Mouse (Mus musculus) kidney, adult 2 months (tissue): ENCODE results near the gene Tmcc1. TPM values are rescaled to one million over a fixed set of nuclear protein-coding genes. Genes with fewer than 3 reads are reported as not detected.
"Not testable (repeated sequence)": the region's sequence is repeated elsewhere in the genome, so short reads cannot be mapped to it uniquely, and the experiment has no call there.

Source experiments
- DNase-seq: peaks from one replicate; pipeline ENCODE4 v3.0.0; 2021
- H3K27ac ChIP-seq: fragments of 200-500 bp; 2 replicates; pipeline ENCODE4 v1.5.1; 2012; ENCODE audit warnings: low read depth, low read length, control low read depth, inconsistent platforms; ENCODE audit not compliant: insufficient read depth
- H3K27me3 ChIP-seq: fragments of 200-500 bp; replicated peaks from 2 replicates; pipeline ENCODE4 v1.6.1; 2012; ENCODE audit warnings: mild to moderate bottlenecking, moderate library complexity, low read length, inconsistent platforms; ENCODE audit not compliant: control insufficient read depth, insufficient read depth
- H3K36me3 ChIP-seq: fragments of 200-500 bp; 2 replicates; pipeline ENCODE4 v1.6.1; 2012; ENCODE audit warnings: mild to moderate bottlenecking, moderate library complexity, low read length, inconsistent platforms; ENCODE audit not compliant: control insufficient read depth, insufficient read depth
- H3K4me1 ChIP-seq: fragments of 200-500 bp; 2 replicates; pipeline ENCODE4 v1.6.1; 2011; ENCODE audit warnings: low read length; ENCODE audit not compliant: control insufficient read depth, insufficient read depth
- H3K4me3 ChIP-seq: fragments of 200-500 bp; 2 replicates; pipeline ENCODE4 v1.5.1; 2011; ENCODE audit warnings: mild to moderate bottlenecking, low read depth, low read length, control low read depth; ENCODE audit not compliant: insufficient read depth
- CTCF ChIP-seq: fragments of 200-500 bp; conservative IDR thresholded peaks from 2 replicates; pipeline ENCODE4 v1.5.1; 2011; ENCODE audit warnings: low read depth, mild to moderate bottlenecking, control low read depth, low read length, moderate library complexity, mixed read lengths; ENCODE audit not compliant: insufficient read depth, insufficient read length
- POLR2A ChIP-seq: fragments of 200-500 bp; IDR thresholded peaks from one replicate; pipeline ENCODE4 v1.6.1; 2011; ENCODE audit warnings: low read depth, low read length, control low read depth
- WGBS: fragments of 180-500 bp; shearing (Covaris S2); methylation state at CpG from one replicate; pipeline ENCODE4 v1.1.7; 2018; 5-methylcytosine and 5-hydroxymethylcytosine counted together
- polyA plus RNA-seq: library from polyadenylated mRNA; depleted of rRNA; stranded (reverse); fragments of >200 nt; gene quantifications from 2 replicates; pipeline ENCODE4 v1.2.3, GENCODE M21; 2012

Gene Tmcc1
- polyA plus RNA-seq, 1 experiment: 10.1 TPM

- Histone ChIP-seq H3K4me1 (peaks cover 5% of the 10 kb centered on the region; the same call in 1 of the 2 replicates), H3K27me3 (no peaks in the 10 kb centered on the region), H3K4me3 (no peak overlapping the region), H3K36me3 (no peaks in the 10 kb centered on the region), H3K27ac (no peak overlapping the region)
- DNase-seq: no peak
- TF ChIP-seq POLR2A (no peak), CTCF (no peak)
- 71% methylated on average over 1 of the region's 1 CpGs for WGBS
Measured at GRCm38 (mm10) chr6:116063516-116063915, 129.8 kb downstream of the Tmcc1 start.

- peaks cover 13% of the 10 kb centered on the region for H3K4me1 ChIP-seq
- not testable (repeated sequence) for H3K27me3 ChIP-seq, DNase-seq, H3K4me3 ChIP-seq, H3K27ac ChIP-seq, H3K36me3 ChIP-seq
Measured at GRCm38 (mm10) chr6:116059542-116059941, 133.7 kb downstream of the Tmcc1 start.

GRCm38 (mm10) chr6:116058541-116059300 lies 134.6 kb downstream of the Tmcc1 start:
- Histone ChIP-seq H3K4me1 (peaks cover 13% of the 10 kb centered on the region), H3K27ac (no peak overlapping the region), H3K4me3 (no peak overlapping the region), H3K36me3 (no peaks in the 10 kb centered on the region), H3K27me3 (no peaks in the 10 kb centered on the region)
- WGBS: 63% methylated on average over 3 of the region's 3 CpGs
- DNase-seq: no peak
- no peak for TF ChIP-seq POLR2A
- TF ChIP-seq CTCF: no peak

DNA sequence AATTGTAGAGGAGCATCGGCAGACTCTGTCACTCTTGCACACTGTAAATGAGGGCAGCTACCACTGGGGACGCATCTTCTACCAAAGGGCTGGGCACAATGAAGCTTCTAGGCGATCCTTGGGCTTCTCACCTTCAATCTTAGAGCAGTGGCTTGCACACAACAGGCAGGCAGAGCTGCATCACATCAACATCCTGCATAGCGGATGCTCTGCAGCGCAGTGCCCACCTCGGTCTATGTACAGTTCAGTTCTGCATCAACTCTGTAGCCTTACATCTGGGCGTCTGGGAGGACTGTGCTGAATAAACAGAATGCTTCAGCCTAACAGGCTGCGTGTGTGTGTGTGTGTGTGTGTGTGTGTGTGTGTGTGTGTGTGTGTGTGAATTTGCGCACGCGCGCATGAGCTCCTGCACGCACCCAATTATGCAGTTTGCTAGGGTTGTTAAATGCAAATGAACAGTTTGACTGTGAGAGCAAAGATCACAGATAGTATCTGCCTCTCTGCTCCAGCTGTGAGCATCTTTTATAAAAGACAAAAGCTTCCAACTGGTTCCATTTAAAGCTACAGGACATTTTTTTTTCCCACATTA lies 136.5 kb downstream of the Tmcc1 start:
- Histone ChIP-seq H3K36me3 (no peaks in the 10 kb centered on the region), H3K27ac (no peak overlapping the region), H3K4me3 (no peak overlapping the region), H3K4me1 (peaks cover 13% of the 10 kb centered on the region), H3K27me3 (no peaks in the 10 kb centered on the region)
- DNase-seq: peak; percentile 45
- TF ChIP-seq POLR2A (no peak), CTCF (no peak)
- 41% methylated on average over 13 of the region's 13 CpGs for WGBS

- no peak for TF ChIP-seq POLR2A
- no peak for TF ChIP-seq CTCF
- Histone ChIP-seq H3K4me3 (no peak overlapping the region), H3K4me1 (peaks cover 13% of the 10 kb centered on the region), H3K27ac (no peak overlapping the region), H3K27me3 (no peaks in the 10 kb centered on the region), H3K36me3 (no peaks in the 10 kb centered on the region)
- no peak for DNase-seq
- 96% methylated on average over 2 of the region's 2 CpGs for WGBS
Measured at GRCm38 (mm10) chr6:116055766-116056165, 137.5 kb downstream of the Tmcc1 start.

DNA sequence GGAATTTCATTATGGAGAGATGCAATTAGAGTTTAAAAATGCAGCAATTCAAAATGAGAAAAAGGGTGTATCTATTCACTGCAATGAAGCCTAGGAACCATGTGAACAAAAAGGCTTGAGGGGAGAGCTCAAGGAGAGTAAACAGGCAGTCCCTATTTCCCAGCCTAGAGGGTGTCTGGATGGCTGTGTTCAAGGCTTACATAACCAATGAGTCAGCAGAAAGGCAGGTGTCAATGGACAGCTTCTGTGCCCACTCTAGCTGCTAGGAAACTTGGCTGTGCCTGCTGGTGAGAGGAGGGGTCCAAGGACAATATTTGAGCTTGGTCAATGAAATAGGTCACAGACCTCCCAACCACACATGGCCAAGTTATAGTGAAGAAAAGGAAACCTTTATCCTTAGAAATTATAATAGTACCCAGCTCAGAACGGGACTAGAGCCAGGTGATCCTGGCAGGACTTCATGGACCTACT lies 138.2 kb downstream of the Tmcc1 start:
- peaks cover 13% of the 10 kb centered on the region for H3K4me1 ChIP-seq
- no peak overlapping the region for H3K4me3 ChIP-seq
- no peaks in the 10 kb centered on the region for H3K27me3 ChIP-seq
- TF ChIP-seq CTCF: no peak
- TF ChIP-seq POLR2A: no peak
- WGBS: 65% methylated on average over 1 of the region's 1 CpGs
- DNase-seq: peak; percentile 71
- no peak overlapping the region for H3K27ac ChIP-seq
- no peaks in the 10 kb centered on the region; the same call in 1 of the 2 replicates for H3K36me3 ChIP-seq

- Histone ChIP-seq H3K36me3 (no peaks in the 10 kb centered on the region; the same call in 1 of the 2 replicates), H3K27me3 (no peaks in the 10 kb centered on the region), H3K4me1 (no peaks in the 10 kb centered on the region; the same call in 1 of the 2 replicates), H3K4me3 (no peak overlapping the region), H3K27ac (no peak overlapping the region)
- TF ChIP-seq POLR2A (no peak), CTCF (0 out of 2 replicates have a peak, but pooled peaks have one; percentile 9)
- DNase-seq: no peak
- 57% methylated on average over 1 of the region's 1 CpGs for WGBS
Measured at GRCm38 (mm10) chr6:116047896-116048295, 145.4 kb downstream of the Tmcc1 start.
